10 mouse cellular contexts compared by ENCODE assay signal in the genomic region with DNA sequence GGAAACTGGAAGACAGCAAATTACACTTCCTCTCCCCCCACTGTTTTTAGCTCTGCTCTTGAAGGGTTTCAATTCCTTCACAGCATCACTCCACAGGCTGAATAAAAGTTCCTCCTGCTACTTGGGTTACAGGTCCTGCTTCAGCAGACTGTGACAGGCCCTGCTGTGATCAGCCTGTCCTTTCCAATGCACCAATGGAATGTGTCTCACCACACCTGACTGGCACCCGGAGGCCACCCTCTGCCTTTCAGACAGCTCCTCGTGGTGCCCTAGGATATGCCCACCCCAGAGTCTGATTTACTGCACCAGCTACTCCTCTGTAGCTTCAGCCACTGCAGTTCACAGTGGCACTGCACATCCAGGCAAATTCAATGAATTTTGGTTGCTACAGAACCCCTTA.
DNase-seq lines count a peak whose midpoint lies in the region; ATAC-seq and TF ChIP-seq lines count a peak whose summit lies in the region.
"Had no signal": no experiment of that assay in that cellular context is flagged by ENCODE, and none has a peak within 500 bp of the region (broad histone marks: within the 10 kb centered on the region; RNA-seq: fewer than 3 reads in every experiment).

No protein-coding gene starts in this region.

- no peak overlapping the region for H3K4me3 ChIP-seq in lung, embryonic 15.5 days
- no peak overlapping the region for H3K4me3 ChIP-seq in hindbrain, embryonic 15.5 days
- H3K4me3 ChIP-seq in limb, embryonic 11.5 days (ENCODE audit: low read depth, low read length), result no peak overlapping the region
- no peak overlapping the region for H3K4me3 ChIP-seq in cerebellum, adult 2 months (replicated peaks; ENCODE audit: insufficient read depth, low read depth, low read length)

- H3K9me3 ChIP-seq in lung, embryonic 15.5 days, result no peaks in the 10 kb centered on the region
- no peaks in the 10 kb centered on the region for H3K9me3 ChIP-seq in hindbrain, embryonic 15.5 days
- H3K9me3 ChIP-seq in limb, embryonic 11.5 days (ENCODE audit: control insufficient read depth, low read length), result no peaks in the 10 kb centered on the region

- no peak overlapping the region for H3K4me2 ChIP-seq in lung, embryonic 15.5 days
- H3K4me2 ChIP-seq in hindbrain, embryonic 15.5 days, result no peak overlapping the region
- no peak overlapping the region for H3K4me2 ChIP-seq in limb, embryonic 11.5 days (ENCODE audit: low read depth, severe bottlenecking)

- TF ChIP-seq POLR2A in cerebellum, adult 2 months (IDR thresholded peaks at IDR 0.05; ENCODE audit: borderline replicate concordance, insufficient read depth, low read length), result no peak

- H3K27ac ChIP-seq in lung, embryonic 15.5 days, result peak overlapping the region; percentile 78
- H3K27ac ChIP-seq in hindbrain, embryonic 15.5 days (replicated peaks), result 0 out of 2 replicates have a peak overlapping the region, but pooled peaks have one; percentile 31
- peak overlapping the region; percentile 76 for H3K27ac ChIP-seq in limb, embryonic 11.5 days (replicated peaks; ENCODE audit: low read depth, low read length)
- no peak overlapping the region for H3K27ac ChIP-seq in cerebellum, adult 2 months (ENCODE audit: insufficient read depth, low read length)

- ATAC-seq in lung, embryonic 15.5 days (ENCODE audit: borderline replicate concordance, extremely low read depth, low FRiP score, low TSS enrichment), result no peak
- peak; percentile 35; the same call in 1 of the 2 replicates for ATAC-seq in hindbrain, embryonic 15.5 days (ENCODE audit: low FRiP score, low read depth)
- no peak for ATAC-seq in limb, embryonic 11.5 days (ENCODE audit: insufficient number of reproducible peaks, low FRiP score, low TSS enrichment, low read depth)

- no peak for DNase-seq in lung, postnatal 4 days
- no peak for DNase-seq in limb, embryonic 11.5 days (ENCODE audit: low spot score)
- peak; percentile 9 for DNase-seq in splenic B cell, adult 2 months (ENCODE audit: low read depth, low spot score)
- DNase-seq in frontal cortex, postnatal 14 days (ENCODE audit: low spot score in 2 of 2), result no peak
- DNase-seq in cerebellum, adult 2 months, result no peak
- no peak for DNase-seq in right cerebral cortex, postnatal 4 days
- DNase-seq: lung, postnatal 10 days; thymus, postnatal 25 days had no signal

- no peak for TF ChIP-seq CTCF in cerebellum, adult 2 months (IDR thresholded peaks at IDR 0.05; ENCODE audit: borderline replicate concordance, insufficient read depth, low read depth, low read length)

- no peak overlapping the region for H3K9ac ChIP-seq in lung, embryonic 15.5 days
- H3K9ac ChIP-seq in hindbrain, embryonic 15.5 days, result no peak overlapping the region
- 0 out of 2 replicates have a peak overlapping the region, but pooled peaks have one; percentile 27 for H3K9ac ChIP-seq in limb, embryonic 11.5 days (ENCODE audit: low read length)

- 51% methylated on average over 2 of the region's 2 CpGs for WGBS in lung, embryonic 15.5 days
- WGBS in hindbrain, embryonic 15.5 days, result 24% methylated on average over 2 of the region's 2 CpGs
- 55% methylated on average over 2 of the region's 2 CpGs for WGBS in limb, embryonic 11.5 days
- 49% methylated on average over 2 of the region's 2 CpGs for WGBS in cerebellum, adult 2 months

- no peaks in the 10 kb centered on the region for H3K27me3 ChIP-seq in lung, embryonic 15.5 days
- H3K27me3 ChIP-seq in hindbrain, embryonic 15.5 days, result no peaks in the 10 kb centered on the region
- no peaks in the 10 kb centered on the region for H3K27me3 ChIP-seq in limb, embryonic 11.5 days (ENCODE audit: control insufficient read depth, insufficient read depth, low read length)
- no peaks in the 10 kb centered on the region for H3K27me3 ChIP-seq in splenic B cell, adult 2 months (ENCODE audit: control insufficient read depth, insufficient read depth, low read length, poor library complexity, severe bottlenecking)
- H3K27me3 ChIP-seq in cerebellum, adult 2 months (ENCODE audit: control insufficient read depth, insufficient read depth, low read length), result no peaks in the 10 kb centered on the region

- peaks cover 17% of the 10 kb centered on the region for H3K4me1 ChIP-seq in lung, embryonic 15.5 days
- H3K4me1 ChIP-seq in hindbrain, embryonic 15.5 days (replicated peaks), result peaks cover 19% of the 10 kb centered on the region
- H3K4me1 ChIP-seq in limb, embryonic 11.5 days (ENCODE audit: control insufficient read depth, insufficient read depth, low read length), result peaks cover 23% of the 10 kb centered on the region
- no peaks in the 10 kb centered on the region for H3K4me1 ChIP-seq in cerebellum, adult 2 months (ENCODE audit: control insufficient read depth, insufficient read depth, low read length)

- no peaks in the 10 kb centered on the region for H3K36me3 ChIP-seq in lung, embryonic 15.5 days
- no peaks in the 10 kb centered on the region for H3K36me3 ChIP-seq in hindbrain, embryonic 15.5 days
- H3K36me3 ChIP-seq in limb, embryonic 11.5 days (ENCODE audit: control insufficient read depth, insufficient read depth, low read length), result no peaks in the 10 kb centered on the region
- no peaks in the 10 kb centered on the region for H3K36me3 ChIP-seq in splenic B cell, adult 2 months (ENCODE audit: control insufficient read depth, insufficient read depth, low read length, poor library complexity, severe bottlenecking)
